Mouse (Mus musculus) kidney, adult 2 months (tissue): ENCODE data around the gene Stard13.

Experiments
- CTCF ChIP-seq: fragments of 200-500 bp; conservative IDR thresholded peaks from 2 replicates; pipeline ENCODE4 v1.5.1; 2011; ENCODE audit warnings: low read depth, mild to moderate bottlenecking, control low read depth, low read length, moderate library complexity, mixed read lengths; ENCODE audit not compliant: insufficient read depth, insufficient read length
- POLR2A ChIP-seq: fragments of 200-500 bp; IDR thresholded peaks from one replicate; pipeline ENCODE4 v1.6.1; 2011; ENCODE audit warnings: low read depth, low read length, control low read depth

DNA sequence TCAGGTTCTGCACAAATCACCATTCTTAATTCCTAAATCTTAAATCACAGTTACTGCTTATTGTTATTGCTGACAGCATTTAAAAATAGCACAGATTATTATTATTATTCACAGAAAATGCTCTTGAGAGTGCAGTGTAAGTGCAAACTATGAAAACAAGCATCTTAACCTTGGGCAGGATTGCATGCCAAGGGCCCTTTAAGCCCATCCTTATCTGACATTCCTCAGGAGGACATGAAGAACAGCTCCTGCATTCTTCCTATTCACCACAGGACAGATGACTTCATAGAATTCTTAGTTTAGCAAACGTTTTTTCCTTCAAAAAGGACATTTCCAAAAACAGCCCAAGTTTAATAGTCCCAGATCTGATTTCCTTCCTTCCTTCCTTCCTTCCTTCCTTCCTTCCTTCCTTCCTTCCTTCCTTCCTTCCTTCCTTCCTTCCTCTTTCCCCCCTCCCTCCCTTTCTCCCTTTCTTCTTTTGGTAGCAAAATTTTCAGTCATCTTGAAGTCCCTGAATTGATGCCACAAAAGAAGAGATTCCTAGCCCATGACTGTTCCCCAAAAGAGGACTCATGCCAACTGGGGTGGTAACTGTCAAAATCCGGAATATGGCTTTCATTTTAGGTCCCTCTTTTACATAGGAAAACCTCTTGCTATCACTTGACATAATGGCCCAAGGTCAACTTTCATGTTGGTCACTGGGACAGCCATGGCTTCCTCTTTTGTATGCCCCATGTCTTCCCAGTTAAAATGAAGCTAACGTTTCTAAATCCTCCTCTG is 140.6 kb downstream of the Stard13 start:
- TF ChIP-seq CTCF (no peak), POLR2A (no peak)
